Mouse (Mus musculus): ENCODE results near the gene Kcnk5. TPM values are rescaled to one million over a fixed set of nuclear protein-coding genes. Genes with fewer than 3 reads are reported as not detected.

Gene Kcnk5
- polyA plus RNA-seq, 1 experiment, result 32.0 TPM

GRCm38 (mm10) chr14:20182596-20182995, 987 bp upstream of the Kcnk5 start:
- no peak overlapping the region for H3K27ac ChIP-seq (ENCODE audit: insufficient read depth, low read depth, low read length)
- H3K36me3 ChIP-seq (ENCODE audit: control insufficient read depth, insufficient read depth, low read length), result peaks cover 8% of the 10 kb centered on the region
- no peaks in the 10 kb centered on the region for H3K27me3 ChIP-seq (replicated peaks; ENCODE audit: control insufficient read depth, insufficient read depth, low read length)
- DNase-seq, result no peak
- 80% methylated on average over 7 of the region's 7 CpGs for WGBS
- H3K4me1 ChIP-seq (ENCODE audit: control insufficient read depth, insufficient read depth, low read length), result peaks cover 4% of the 10 kb centered on the region; the same call in 1 of the 2 replicates
- no peak overlapping the region for H3K4me3 ChIP-seq (ENCODE audit: insufficient read depth, low read depth, low read length)
- TF ChIP-seq CTCF (conservative IDR thresholded peaks at IDR 0.05; ENCODE audit: insufficient read depth, insufficient read length, low read depth, low read length) (no peak), POLR2A (IDR thresholded peaks at IDR 0.05; ENCODE audit: low read depth, low read length) (no peak)

GRCm38 (mm10) chr14:20180751-20181162, 852 bp downstream of the Kcnk5 start:
- H3K27me3 ChIP-seq (replicated peaks; ENCODE audit: control insufficient read depth, insufficient read depth, low read length), result no peaks in the 10 kb centered on the region
- WGBS, result 2% methylated on average over 24 of the region's 24 CpGs
- peak; percentile 54 for DNase-seq
- TF ChIP-seq POLR2A (IDR thresholded peaks at IDR 0.05; ENCODE audit: low read depth, low read length) (peak; percentile 2), CTCF (conservative IDR thresholded peaks at IDR 0.05; ENCODE audit: insufficient read depth, insufficient read length, low read depth, low read length) (no peak)
- H3K4me1 ChIP-seq (ENCODE audit: control insufficient read depth, insufficient read depth, low read length), result peaks cover 8% of the 10 kb centered on the region; the same call in 1 of the 2 replicates
- peak overlapping the region; percentile 82 for H3K27ac ChIP-seq (ENCODE audit: insufficient read depth, low read depth, low read length)
- peak overlapping the region; percentile 78 for H3K4me3 ChIP-seq (ENCODE audit: insufficient read depth, low read depth, low read length)
- peaks cover 8% of the 10 kb centered on the region for H3K36me3 ChIP-seq (ENCODE audit: control insufficient read depth, insufficient read depth, low read length)

GRCm38 (mm10) chr14:20180304-20180703, 1.3 kb downstream of the Kcnk5 start:
- Histone ChIP-seq H3K27me3 (replicated peaks; ENCODE audit: control insufficient read depth, insufficient read depth, low read length) (no peaks in the 10 kb centered on the region), H3K4me3 (ENCODE audit: insufficient read depth, low read depth, low read length) (peak overlapping the region; percentile 78), H3K36me3 (ENCODE audit: control insufficient read depth, insufficient read depth, low read length) (peaks cover 8% of the 10 kb centered on the region), H3K4me1 (ENCODE audit: control insufficient read depth, insufficient read depth, low read length) (peaks cover 9% of the 10 kb centered on the region; the same call in 1 of the 2 replicates), H3K27ac (ENCODE audit: insufficient read depth, low read depth, low read length) (peak overlapping the region; percentile 82)
- peak; percentile 81 for DNase-seq
- TF ChIP-seq CTCF (conservative IDR thresholded peaks at IDR 0.05; ENCODE audit: insufficient read depth, insufficient read length, low read depth, low read length) (no peak), POLR2A (IDR thresholded peaks at IDR 0.05; ENCODE audit: low read depth, low read length) (no peak)
- 10% methylated on average over 6 of the region's 6 CpGs for WGBS

- 54% methylated on average over 5 of the region's 5 CpGs for WGBS
- no peak for DNase-seq
- H3K36me3 ChIP-seq (ENCODE audit: control insufficient read depth, insufficient read depth, low read length), result peaks cover 8% of the 10 kb centered on the region
- no peaks in the 10 kb centered on the region for H3K27me3 ChIP-seq (replicated peaks; ENCODE audit: control insufficient read depth, insufficient read depth, low read length)
- H3K4me3 ChIP-seq (ENCODE audit: insufficient read depth, low read depth, low read length), result peak overlapping the region; percentile 78
- TF ChIP-seq POLR2A (IDR thresholded peaks at IDR 0.05; ENCODE audit: low read depth, low read length) (no peak), CTCF (conservative IDR thresholded peaks at IDR 0.05; ENCODE audit: insufficient read depth, insufficient read length, low read depth, low read length) (no peak)
- peak overlapping the region; percentile 82 for H3K27ac ChIP-seq (ENCODE audit: insufficient read depth, low read depth, low read length)
- H3K4me1 ChIP-seq (ENCODE audit: control insufficient read depth, insufficient read depth, low read length), result peaks cover 11% of the 10 kb centered on the region; the same call in 1 of the 2 replicates
Measured at GRCm38 (mm10) chr14:20179731-20180280, 1.8 kb downstream of the Kcnk5 start.

- DNase-seq, result no peak
- H3K36me3 ChIP-seq (ENCODE audit: control insufficient read depth, insufficient read depth, low read length), result peaks cover 8% of the 10 kb centered on the region
- peaks cover 11% of the 10 kb centered on the region; the same call in 1 of the 2 replicates for H3K4me1 ChIP-seq (ENCODE audit: control insufficient read depth, insufficient read depth, low read length)
- 35% methylated on average over 3 of the region's 3 CpGs for WGBS
- H3K27ac ChIP-seq (ENCODE audit: insufficient read depth, low read depth, low read length), result peak overlapping the region; percentile 82
- H3K27me3 ChIP-seq (replicated peaks; ENCODE audit: control insufficient read depth, insufficient read depth, low read length), result no peaks in the 10 kb centered on the region
- peak overlapping the region; percentile 78 for H3K4me3 ChIP-seq (ENCODE audit: insufficient read depth, low read depth, low read length)
- no peak for TF ChIP-seq POLR2A (IDR thresholded peaks at IDR 0.05; ENCODE audit: low read depth, low read length)
- no peak for TF ChIP-seq CTCF (conservative IDR thresholded peaks at IDR 0.05; ENCODE audit: insufficient read depth, insufficient read length, low read depth, low read length)
Measured at GRCm38 (mm10) chr14:20179080-20179479, 2.5 kb downstream of the Kcnk5 start.

GRCm38 (mm10) chr14:20178593-20178992, 3.0 kb downstream of the Kcnk5 start:
- WGBS, result 33% methylated on average over 4 of the region's 4 CpGs
- Histone ChIP-seq H3K36me3 (ENCODE audit: control insufficient read depth, insufficient read depth, low read length) (peaks cover 8% of the 10 kb centered on the region), H3K27ac (ENCODE audit: insufficient read depth, low read depth, low read length) (peak overlapping the region; percentile 82), H3K27me3 (replicated peaks; ENCODE audit: control insufficient read depth, insufficient read depth, low read length) (no peaks in the 10 kb centered on the region), H3K4me3 (ENCODE audit: insufficient read depth, low read depth, low read length) (peak overlapping the region; percentile 78), H3K4me1 (ENCODE audit: control insufficient read depth, insufficient read depth, low read length) (peaks cover 11% of the 10 kb centered on the region; the same call in 1 of the 2 replicates)
- TF ChIP-seq POLR2A (IDR thresholded peaks at IDR 0.05; ENCODE audit: low read depth, low read length) (no peak), CTCF (conservative IDR thresholded peaks at IDR 0.05; ENCODE audit: insufficient read depth, insufficient read length, low read depth, low read length) (no peak)
- no peak for DNase-seq

GRCm38 (mm10) chr14:20177494-20178123, 4.0 kb downstream of the Kcnk5 start:
- peak; percentile 66 for DNase-seq

More at GRCm38 (mm10) chr14:20177494-20178123, 4.0 kb downstream of the Kcnk5 start:
- 33% methylated on average over 9 of the region's 9 CpGs for WGBS
- H3K4me3 ChIP-seq (ENCODE audit: insufficient read depth, low read depth, low read length), result peak overlapping the region; percentile 78
- TF ChIP-seq POLR2A (IDR thresholded peaks at IDR 0.05; ENCODE audit: low read depth, low read length), result no peak
- TF ChIP-seq CTCF (conservative IDR thresholded peaks at IDR 0.05; ENCODE audit: insufficient read depth, insufficient read length, low read depth, low read length), result no peak
- H3K27ac ChIP-seq (ENCODE audit: insufficient read depth, low read depth, low read length), result peak overlapping the region; percentile 82
- H3K4me1 ChIP-seq (ENCODE audit: control insufficient read depth, insufficient read depth, low read length), result peaks cover 16% of the 10 kb centered on the region; the same call in 1 of the 2 replicates
- peaks cover 8% of the 10 kb centered on the region for H3K36me3 ChIP-seq (ENCODE audit: control insufficient read depth, insufficient read depth, low read length)
- no peaks in the 10 kb centered on the region for H3K27me3 ChIP-seq (replicated peaks; ENCODE audit: control insufficient read depth, insufficient read depth, low read length)
